Mouse (Mus musculus) neural tube, embryonic 13.5 days (tissue): ENCODE measurements around the gene Rab10. TPM values are rescaled to one million over a fixed set of nuclear protein-coding genes. Genes with fewer than 3 reads are reported as not detected.

ENCODE experiments used
- ATAC-seq: fragments of 200-750 bp; cut with Nextera tagmentation; 2 replicates; pipeline ENCODE4 v1.8.0; 2017; ENCODE audit warnings: low read depth, mild to moderate bottlenecking, moderate TSS enrichment, moderate library complexity
- H3K27ac ChIP-seq: fragments of 300-500 bp; sonication (generic); replicated peaks from 2 replicates; pipeline ENCODE4 v1.5.1; 2015; ENCODE audit warnings: moderate library complexity, mild to moderate bottlenecking, inconsistent platforms
- H3K27me3 ChIP-seq: fragments of 300-500 bp; sonication (generic); 2 replicates; pipeline ENCODE4 v1.6.1; 2015; ENCODE audit warnings: mild to moderate bottlenecking, inconsistent platforms
- H3K36me3 ChIP-seq: fragments of 300-500 bp; sonication (generic); 2 replicates; pipeline ENCODE4 v1.6.1; 2015; ENCODE audit warnings: mild to moderate bottlenecking, inconsistent platforms
- H3K4me1 ChIP-seq: fragments of 300-500 bp; sonication (generic); replicated peaks from 2 replicates; pipeline ENCODE4 v1.6.1; 2015; ENCODE audit warnings: inconsistent platforms
- H3K4me2 ChIP-seq: fragments of 300-500 bp; sonication (generic); 2 replicates; pipeline ENCODE4 v1.6.1; 2015; ENCODE audit warnings: inconsistent platforms, mild to moderate bottlenecking, moderate library complexity
- H3K4me3 ChIP-seq: fragments of 300-500 bp; sonication (generic); 2 replicates; pipeline ENCODE4 v1.5.1; 2015; ENCODE audit warnings: mild to moderate bottlenecking, inconsistent platforms
- H3K9ac ChIP-seq: fragments of 300-500 bp; sonication (generic); 2 replicates; pipeline ENCODE4 v1.6.1; 2015; ENCODE audit warnings: moderate library complexity, mild to moderate bottlenecking, inconsistent platforms
- H3K9me3 ChIP-seq: fragments of 300-500 bp; sonication (generic); 2 replicates; pipeline ENCODE4 v1.6.1; 2016; ENCODE audit warnings: inconsistent platforms
- WGBS: fragments of 180-500 bp; shearing (Covaris S2); methylation state at CpG from one replicate; pipeline ENCODE4 v1.1.7; 2015; 5-methylcytosine and 5-hydroxymethylcytosine counted together
- polyA plus RNA-seq: library from polyadenylated mRNA; unstranded; fragments of >200 nt; fragmentation: Nextera tagmentation; extraction: Ambion mirVana; gene quantifications from 2 replicates; pipeline ENCODE4 v1.2.1, GENCODE M21; 2015

Gene Rab10
- polyA plus RNA-seq: 165 and 169 TPM in 2 replicates

DNA sequence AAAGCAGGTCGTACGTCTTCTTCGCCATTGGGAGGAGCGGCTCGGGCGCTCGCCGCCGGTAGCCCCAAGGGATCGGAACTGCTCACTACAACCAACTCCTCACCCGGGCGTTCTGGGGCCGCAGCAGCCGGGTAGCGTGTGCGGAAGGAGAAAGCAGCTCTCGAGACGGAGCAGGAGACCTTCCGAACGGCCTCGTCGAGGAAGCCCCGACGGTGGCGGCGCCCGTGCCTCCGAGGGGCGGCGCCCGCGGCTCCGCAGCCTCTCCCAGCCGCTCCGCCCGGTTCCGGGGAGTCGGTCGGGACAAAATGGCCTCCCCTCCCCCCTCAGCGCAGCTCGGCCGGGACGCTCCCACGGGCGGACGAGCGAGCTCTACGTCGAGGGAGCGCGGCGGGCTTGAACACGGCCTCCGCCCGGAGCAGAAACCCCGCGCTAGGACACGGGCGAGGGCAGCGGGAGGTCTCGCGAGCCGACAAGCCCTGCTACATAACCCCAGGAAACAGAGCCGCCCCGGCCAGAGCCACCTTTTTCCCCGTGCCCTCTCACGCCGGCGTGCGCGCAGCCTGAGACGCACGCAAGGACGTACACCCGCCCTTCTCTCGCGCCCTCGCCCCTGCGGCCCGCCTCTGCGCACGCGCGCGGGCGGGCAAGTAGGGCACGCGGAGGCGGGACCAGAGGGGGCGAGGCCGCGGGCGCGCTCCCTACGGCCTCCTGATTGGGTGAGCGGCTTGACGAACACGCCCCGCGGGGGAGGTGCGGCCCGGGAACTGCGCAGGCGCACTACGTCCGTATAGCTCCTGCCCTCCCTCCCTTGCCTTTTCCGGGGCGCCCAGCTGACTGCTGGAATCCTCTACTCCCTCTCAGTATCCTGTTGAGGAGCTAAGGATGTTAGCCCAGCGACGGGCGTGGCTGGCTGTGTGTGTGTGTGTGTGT is at the start of gene Rab10:
Rab10 (minus strand) TSS at position 579 of the 930 bp plus-strand sequence.
- peak within 1 kb of the TSS; percentile 97 for H3K27ac ChIP-seq
- peaks cover 38% of the 10 kb centered on the region for H3K4me1 ChIP-seq
- H3K4me2 ChIP-seq: peak within 1 kb of the TSS; percentile 72
- H3K27me3 ChIP-seq: no peaks in the 10 kb centered on the region
- no peaks in the 10 kb centered on the region for H3K36me3 ChIP-seq
- H3K4me3 ChIP-seq: peak within 1 kb of the TSS; percentile 95
- no peaks in the 10 kb centered on the region for H3K9me3 ChIP-seq
- H3K9ac ChIP-seq: peak within 1 kb of the TSS; percentile 92
- ATAC-seq: peak; percentile 97
- under 1% methylated on average over 111 of the region's 111 CpGs for WGBS

DNA sequence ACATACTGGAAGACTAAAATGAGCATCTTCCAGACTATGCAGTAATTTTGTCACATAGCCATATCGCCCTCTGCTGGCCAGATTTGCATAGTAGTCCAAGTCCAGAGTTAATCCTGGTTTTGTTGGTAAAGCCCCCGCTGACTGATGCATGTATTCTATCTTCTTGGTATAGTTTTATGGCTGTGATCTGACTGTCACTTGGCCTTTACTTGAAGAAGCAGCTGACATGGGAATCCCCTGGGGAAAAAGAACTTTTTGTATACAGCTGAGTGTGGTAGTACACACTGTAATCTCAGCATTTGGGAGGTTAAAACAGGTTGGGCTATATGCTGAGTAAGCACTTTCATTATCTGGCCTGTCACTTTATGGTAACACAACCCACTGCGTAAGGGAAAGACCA is 49.5 kb upstream of the Rab10 start:
- no peaks in the 10 kb centered on the region for H3K36me3 ChIP-seq
- no peak overlapping the region for H3K4me3 ChIP-seq
- no peaks in the 10 kb centered on the region for H3K27me3 ChIP-seq
- ATAC-seq: no peak
- no peak overlapping the region for H3K9ac ChIP-seq
- H3K27ac ChIP-seq: no peak overlapping the region
- 35% methylated on average over 3 of the region's 3 CpGs for WGBS
- H3K4me1 ChIP-seq: no peaks in the 10 kb centered on the region; the same call in 1 of the 2 replicates
- H3K4me2 ChIP-seq: no peak overlapping the region
- no peaks in the 10 kb centered on the region for H3K9me3 ChIP-seq

DNA sequence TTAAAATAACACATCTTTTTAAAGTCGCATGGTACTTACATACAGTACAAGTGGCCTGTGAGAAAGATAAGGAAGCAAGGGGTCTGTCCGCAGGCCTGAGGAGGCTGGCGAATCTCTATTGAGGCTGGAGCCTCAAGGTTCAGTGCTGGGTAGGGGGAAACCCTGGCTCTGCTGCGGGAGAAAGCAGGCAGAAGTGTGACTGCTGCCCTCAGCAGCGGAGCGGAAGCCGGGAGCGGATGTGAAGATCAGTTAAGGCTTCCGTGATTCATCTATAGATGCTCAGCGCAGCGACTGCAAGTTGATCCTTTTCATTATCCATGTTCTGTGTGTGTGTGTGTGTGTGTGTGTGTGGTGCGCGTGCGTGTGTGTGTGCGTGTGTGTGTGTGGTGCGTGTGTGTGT is 47.1 kb upstream of the Rab10 start:
- 73% methylated on average over 15 of the region's 16 CpGs for WGBS
- no peaks in the 10 kb centered on the region for H3K27me3 ChIP-seq
- no peak overlapping the region; the same call in 1 of the 2 replicates for H3K4me3 ChIP-seq
- no peaks in the 10 kb centered on the region for H3K36me3 ChIP-seq
- no peak overlapping the region for H3K27ac ChIP-seq
- H3K4me1 ChIP-seq: no peaks in the 10 kb centered on the region
- H3K9ac ChIP-seq: no peak overlapping the region
- peak overlapping the region; percentile 9; the same call in 1 of the 2 replicates for H3K4me2 ChIP-seq
- ATAC-seq: no peak
- H3K9me3 ChIP-seq: no peaks in the 10 kb centered on the region

DNA sequence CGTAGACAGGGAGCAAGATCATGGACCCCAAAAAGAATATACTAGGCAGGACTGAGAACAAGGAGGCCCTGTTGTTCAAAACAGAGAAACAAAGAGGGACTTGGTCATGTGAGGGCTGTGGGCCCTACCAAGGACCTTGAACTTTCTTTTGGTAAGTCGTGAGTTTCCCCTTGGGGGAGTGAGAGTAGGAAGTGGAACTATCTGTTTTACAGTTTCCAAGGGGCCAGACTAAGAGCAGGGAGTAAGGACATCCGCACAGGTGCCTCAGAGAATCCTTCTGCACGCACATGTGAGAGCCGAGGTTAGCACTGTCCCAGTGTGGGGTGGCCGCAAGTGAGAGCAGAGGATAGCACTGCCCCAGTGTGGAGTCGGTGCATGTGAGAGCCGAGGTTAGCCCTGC is 45.3 kb upstream of the Rab10 start:
- H3K27me3 ChIP-seq: no peaks in the 10 kb centered on the region
- 84% methylated on average over 8 of the region's 8 CpGs for WGBS
- H3K9ac ChIP-seq: no peak overlapping the region
- ATAC-seq: no peak
- H3K4me3 ChIP-seq: no peak overlapping the region
- H3K4me2 ChIP-seq: no peak overlapping the region
- H3K9me3 ChIP-seq: no peaks in the 10 kb centered on the region
- no peaks in the 10 kb centered on the region for H3K36me3 ChIP-seq
- H3K27ac ChIP-seq: no peak overlapping the region
- no peaks in the 10 kb centered on the region for H3K4me1 ChIP-seq

DNA sequence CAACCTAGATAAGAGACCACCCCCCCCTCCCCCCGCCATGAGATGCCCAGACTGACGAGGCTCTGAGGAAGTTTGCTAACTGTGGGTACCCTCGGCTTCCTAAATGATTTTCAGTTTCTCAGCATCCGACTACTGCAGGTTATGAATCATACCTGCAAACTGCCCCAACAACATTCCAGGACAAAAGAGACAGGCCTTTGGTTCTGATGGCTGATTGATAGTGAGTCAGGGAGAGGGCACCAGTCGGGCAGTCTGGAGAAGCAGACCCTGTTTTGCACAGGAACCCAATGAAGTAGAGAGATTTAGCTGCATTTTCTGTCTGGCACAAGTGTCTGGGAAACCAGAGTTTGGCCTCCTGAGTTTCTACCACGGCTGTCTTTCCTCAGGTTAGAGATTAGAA is 42.4 kb upstream of the Rab10 start:
- 81% methylated on average over 6 of the region's 6 CpGs for WGBS
- no peak for ATAC-seq

DNA sequence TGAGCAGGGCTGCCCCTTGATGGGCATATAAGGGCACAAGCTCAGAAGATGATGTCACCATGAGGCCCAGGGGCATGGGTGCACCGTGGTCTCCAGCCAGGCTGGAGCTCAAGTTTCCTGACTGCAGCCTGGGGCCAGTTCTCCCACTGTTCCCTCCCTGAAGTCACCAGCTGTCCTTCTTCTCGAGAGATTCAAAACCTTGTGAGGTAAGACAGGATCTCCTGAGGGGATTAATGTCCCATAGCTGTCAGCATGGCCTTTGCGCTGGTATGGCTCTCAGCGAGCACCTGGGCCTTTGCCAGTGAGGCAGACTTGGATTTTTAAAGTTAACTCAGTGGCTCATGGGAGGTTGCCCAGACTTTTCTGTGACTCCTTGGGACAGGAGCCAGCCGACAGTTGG is 40.4 kb upstream of the Rab10 start:
- WGBS: 77% methylated on average over 5 of the region's 5 CpGs
- Histone ChIP-seq H3K27me3 (no peaks in the 10 kb centered on the region), H3K36me3 (no peaks in the 10 kb centered on the region), H3K4me2 (no peak overlapping the region), H3K9me3 (no peaks in the 10 kb centered on the region), H3K9ac (no peak overlapping the region), H3K4me1 (no peaks in the 10 kb centered on the region), H3K4me3 (no peak overlapping the region), H3K27ac (no peak overlapping the region)
- ATAC-seq: no peak

More for the DNA sequence above, 42.4 kb upstream of the Rab10 start:
- no peaks in the 10 kb centered on the region for H3K36me3 ChIP-seq
- no peaks in the 10 kb centered on the region for H3K9me3 ChIP-seq
- no peak overlapping the region for H3K4me2 ChIP-seq
- no peak overlapping the region for H3K9ac ChIP-seq
- H3K27ac ChIP-seq: no peak overlapping the region
- H3K4me1 ChIP-seq: no peaks in the 10 kb centered on the region
- H3K27me3 ChIP-seq: no peaks in the 10 kb centered on the region
- no peak overlapping the region for H3K4me3 ChIP-seq

GRCm38 (mm10) chr12:3349387-3349786 is 39.6 kb upstream of the Rab10 start:
- H3K36me3 ChIP-seq: no peaks in the 10 kb centered on the region
- WGBS: 72% methylated on average over 3 of the region's 3 CpGs
- ATAC-seq: no peak
- H3K9ac ChIP-seq: no peak overlapping the region
- no peaks in the 10 kb centered on the region for H3K4me1 ChIP-seq
- H3K27ac ChIP-seq: no peak overlapping the region
- no peak overlapping the region for H3K4me2 ChIP-seq
- H3K9me3 ChIP-seq: no peaks in the 10 kb centered on the region
- no peaks in the 10 kb centered on the region for H3K27me3 ChIP-seq
- no peak overlapping the region for H3K4me3 ChIP-seq

DNA sequence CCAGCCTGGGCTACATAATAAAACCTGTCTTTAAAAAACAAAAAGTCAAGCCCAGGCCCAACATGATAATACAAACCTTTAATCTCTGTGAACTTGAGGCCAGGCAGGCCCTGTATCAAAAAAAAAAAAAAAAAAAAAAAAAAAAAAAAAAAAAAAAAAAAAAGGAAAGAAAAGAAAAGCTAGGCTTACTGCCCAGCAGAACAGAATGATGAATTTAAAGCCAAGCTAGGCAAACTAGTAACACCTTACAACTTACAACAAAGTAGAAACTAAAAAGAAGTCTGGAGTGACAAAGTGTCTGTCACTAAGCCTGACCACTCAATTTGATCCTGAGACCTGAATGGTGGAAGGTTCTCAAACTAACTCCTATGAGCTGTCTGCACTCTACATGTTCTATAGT is 37.9 kb upstream of the Rab10 start:
- Histone ChIP-seq H3K4me3 (no peak overlapping the region), H3K36me3 (no peaks in the 10 kb centered on the region), H3K4me2 (no peak overlapping the region), H3K4me1 (no peaks in the 10 kb centered on the region), H3K9ac (no peak overlapping the region), H3K27ac (no peak overlapping the region), H3K9me3 (no peaks in the 10 kb centered on the region), H3K27me3 (no peaks in the 10 kb centered on the region)
- no peak for ATAC-seq

DNA sequence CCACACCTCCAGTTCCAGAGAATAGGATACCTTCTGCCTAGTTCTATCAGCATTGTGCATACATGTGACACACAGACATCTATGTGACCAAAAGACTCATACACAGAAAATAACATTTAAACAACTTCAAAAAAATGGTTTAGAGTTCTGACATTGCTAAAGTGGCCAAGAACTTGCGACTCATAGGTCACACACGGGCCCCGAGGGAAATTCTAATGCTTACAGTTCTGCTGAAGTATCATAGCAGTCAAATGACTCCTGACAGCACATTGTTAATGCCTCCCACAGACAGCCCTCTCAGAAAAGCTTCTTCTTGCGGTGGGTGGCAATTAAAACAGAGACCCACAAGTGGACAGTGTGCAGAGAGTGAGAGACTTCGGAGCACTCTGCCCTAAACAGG is 35.3 kb upstream of the Rab10 start:
- 94% methylated on average over 5 of the region's 5 CpGs for WGBS
- ATAC-seq: no peak
- Histone ChIP-seq H3K4me1 (no peaks in the 10 kb centered on the region), H3K4me2 (no peak overlapping the region), H3K36me3 (no peaks in the 10 kb centered on the region), H3K27ac (no peak overlapping the region), H3K4me3 (no peak overlapping the region), H3K9me3 (no peaks in the 10 kb centered on the region), H3K9ac (no peak overlapping the region), H3K27me3 (no peaks in the 10 kb centered on the region)

GRCm38 (mm10) chr12:3344155-3344554 is 34.4 kb upstream of the Rab10 start:
- no peaks in the 10 kb centered on the region; the same call in 1 of the 2 replicates for H3K9me3 ChIP-seq
- H3K4me2 ChIP-seq: no peak overlapping the region
- no peaks in the 10 kb centered on the region for H3K4me1 ChIP-seq
- ATAC-seq: no peak
- no peak overlapping the region for H3K27ac ChIP-seq
- no peaks in the 10 kb centered on the region for H3K36me3 ChIP-seq
- 97% methylated on average over 2 of the region's 2 CpGs for WGBS
- no peaks in the 10 kb centered on the region for H3K27me3 ChIP-seq
- H3K9ac ChIP-seq: no peak overlapping the region
- H3K4me3 ChIP-seq: no peak overlapping the region

- Histone ChIP-seq H3K27ac (no peak overlapping the region), H3K9me3 (no peaks in the 10 kb centered on the region; the same call in 1 of the 2 replicates), H3K4me1 (no peaks in the 10 kb centered on the region), H3K4me2 (no peak overlapping the region), H3K27me3 (no peaks in the 10 kb centered on the region), H3K4me3 (no peak overlapping the region), H3K36me3 (no peaks in the 10 kb centered on the region), H3K9ac (no peak overlapping the region)
- ATAC-seq: no peak
- 93% methylated on average over 1 of the region's 1 CpGs for WGBS
These were observed 29.2 kb upstream of the Rab10 start for GRCm38 (mm10) chr12:3338931-3339330.

DNA sequence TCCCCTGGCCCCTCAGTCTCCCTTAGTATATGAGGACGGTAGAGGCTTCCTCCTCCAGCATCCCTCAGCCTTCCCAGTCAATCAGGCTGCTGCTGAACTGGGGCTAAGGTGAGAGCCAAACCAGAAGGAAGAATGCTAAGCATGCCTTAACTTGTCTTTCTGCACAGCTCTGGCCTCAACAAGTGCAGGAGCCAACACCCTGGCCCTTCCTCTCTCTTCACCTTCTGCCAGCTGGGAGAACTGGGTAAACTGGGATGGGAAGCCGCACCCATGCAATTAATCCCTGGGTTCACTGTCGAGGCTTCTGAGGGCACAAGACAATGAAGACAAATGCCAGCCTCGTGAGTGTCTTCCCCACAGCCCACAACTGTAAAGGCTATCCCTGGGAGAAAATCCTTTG is 19.9 kb upstream of the Rab10 start:
- Histone ChIP-seq H3K4me3 (no peak overlapping the region), H3K9me3 (no peaks in the 10 kb centered on the region), H3K9ac (no peak overlapping the region), H3K4me1 (no peaks in the 10 kb centered on the region), H3K27me3 (no peaks in the 10 kb centered on the region), H3K27ac (no peak overlapping the region), H3K4me2 (no peak overlapping the region), H3K36me3 (no peaks in the 10 kb centered on the region)
- ATAC-seq: no peak
- 81% methylated on average over 4 of the region's 4 CpGs for WGBS

DNA sequence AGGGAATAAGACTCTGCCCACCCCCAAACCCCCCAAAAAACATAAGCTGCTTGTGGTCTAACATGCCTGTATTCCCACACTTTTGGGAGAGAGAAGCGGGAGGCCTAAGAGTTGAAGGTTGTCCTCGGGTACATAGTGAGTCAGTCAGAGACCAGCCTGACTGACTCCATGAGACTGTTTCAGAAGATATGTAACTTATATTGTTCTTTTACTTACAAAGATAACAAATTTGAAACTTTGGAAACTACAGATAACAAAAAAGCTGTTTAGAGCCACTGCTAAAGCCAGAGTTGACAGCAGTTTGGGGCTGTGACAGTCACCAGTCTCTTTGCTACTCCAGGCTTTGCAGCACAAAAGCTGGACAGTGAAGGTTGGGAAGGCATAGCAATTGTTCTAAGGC is 15.5 kb upstream of the Rab10 start:
- Histone ChIP-seq H3K9me3 (no peaks in the 10 kb centered on the region), H3K4me3 (no peak overlapping the region), H3K27me3 (no peaks in the 10 kb centered on the region), H3K9ac (no peak overlapping the region), H3K36me3 (no peaks in the 10 kb centered on the region), H3K4me1 (no peaks in the 10 kb centered on the region), H3K27ac (no peak overlapping the region), H3K4me2 (no peak overlapping the region)
- no peak for ATAC-seq
- 90% methylated on average over 2 of the region's 2 CpGs for WGBS
